Mouse (Mus musculus): ENCODE measurements around the gene Foxa3.

GRCm38 (mm10) chr7:19022189-19022958, 964 bp downstream of the Foxa3 start:
- TF ChIP-seq CTCF (conservative IDR thresholded peaks at IDR 0.05; ENCODE audit: insufficient read depth, insufficient read length, low read depth, low read length) (no peak), POLR2A (IDR thresholded peaks at IDR 0.05; ENCODE audit: low read depth, low read length) (no peak)
